Mouse (Mus musculus): ENCODE measurements at regions not wholly inside any gene's neighbourhood (a gene's known extent, or its start where the extent isn't known, plus 50 kb on each side); places are given as distances from the start of the nearest gene placed in this dataset.

DNA sequence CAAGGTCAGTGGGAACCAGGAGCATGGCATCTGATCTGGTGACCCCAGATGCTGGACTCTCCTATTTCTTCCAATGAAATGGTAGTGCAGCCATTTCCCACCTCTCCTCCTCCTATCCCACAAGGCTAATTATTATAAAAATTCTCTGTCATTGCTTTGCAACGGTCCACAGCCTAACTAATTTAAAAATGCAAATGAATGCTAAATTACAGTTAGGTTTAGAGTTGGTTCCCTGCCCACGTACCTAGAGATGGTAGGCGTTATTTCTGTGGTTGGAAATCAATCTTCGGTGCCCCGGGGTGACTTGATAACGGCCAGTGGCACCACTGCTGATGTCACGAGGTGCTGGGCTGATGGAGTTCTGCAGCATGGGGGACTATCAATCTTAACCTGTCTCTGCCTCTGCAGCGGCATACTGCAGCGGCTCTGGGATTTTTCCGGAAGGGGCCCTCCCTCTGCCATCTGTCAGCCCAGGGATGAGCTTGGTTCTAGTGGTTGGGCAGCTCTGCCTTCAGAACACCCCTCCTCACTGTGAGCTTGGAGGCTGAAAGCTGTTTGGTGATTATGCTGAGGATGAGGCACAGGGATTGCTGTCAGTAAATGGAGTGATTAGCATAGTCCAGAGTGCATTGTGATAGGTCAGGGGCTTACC, 66.5 kb downstream of the Nmur2 start:
- peak; percentile 29 to 33 for DNase-seq (ENCODE audit: low spot score in 2 of 2)

DNA sequence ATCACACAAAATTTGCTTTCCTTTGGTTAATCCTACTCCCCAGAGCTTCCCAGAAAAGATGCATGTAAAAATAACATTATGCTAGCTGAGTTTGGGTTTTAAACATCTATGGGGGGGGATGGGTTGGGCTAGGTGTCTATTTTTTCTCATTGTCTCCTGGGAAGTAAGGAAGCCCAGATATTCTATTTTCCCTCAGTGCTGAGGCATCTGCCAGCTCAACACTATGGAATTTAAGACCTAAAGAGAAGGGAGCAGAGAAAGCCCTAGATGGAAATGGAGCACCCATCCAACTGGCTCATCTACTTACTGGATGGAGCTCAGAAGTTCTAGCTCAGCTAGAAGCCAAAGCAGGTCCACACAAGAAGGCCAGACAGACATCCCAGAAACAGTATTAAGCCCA, 74.2 kb downstream of the Nmur2 start:
- DNase-seq (ENCODE audit: low spot score in 2 of 2) = no peak

DNA sequence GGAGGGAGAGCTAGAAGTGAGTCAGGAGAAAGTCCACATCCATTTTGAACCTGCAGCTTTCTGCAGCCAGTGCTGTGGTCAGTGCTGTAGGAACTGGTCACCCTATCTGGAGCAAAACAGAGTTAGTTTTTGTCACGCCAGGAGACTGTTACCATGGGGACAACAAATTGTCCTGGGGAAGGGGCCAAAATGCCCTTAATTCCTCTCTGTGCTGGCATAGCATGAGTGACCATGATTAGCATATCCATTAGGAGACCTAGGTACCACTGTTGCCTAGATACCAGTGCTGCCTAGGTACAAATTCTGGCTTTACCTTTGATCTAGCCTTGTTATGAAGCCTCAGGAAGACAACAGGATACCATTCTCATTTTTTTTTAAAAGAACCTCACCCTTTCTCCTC, 82.4 kb downstream of the Nmur2 start:
- peak; percentile 15 to 58 for DNase-seq (ENCODE audit: low spot score in 2 of 2)

DNA sequence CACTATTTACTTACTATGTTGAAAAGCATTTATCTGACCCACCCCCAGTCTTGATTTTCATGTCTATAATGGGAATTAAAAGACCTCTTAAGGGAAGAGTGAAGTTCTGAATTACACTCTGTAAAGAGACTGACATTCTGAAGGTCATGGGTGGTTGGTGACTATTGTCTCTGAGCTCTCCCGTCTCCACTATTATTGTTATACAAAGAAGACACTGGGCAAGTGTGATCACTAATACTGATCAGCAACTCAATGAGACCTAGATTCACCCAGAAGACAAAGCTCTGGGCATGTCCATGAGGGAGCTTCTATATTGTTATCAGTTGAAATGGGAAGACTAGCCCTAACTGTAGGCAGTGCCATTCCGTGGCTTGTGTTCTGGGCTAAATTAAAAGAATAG, 83.5 kb downstream of the Nmur2 start:
- no peak for DNase-seq (ENCODE audit: low spot score in 2 of 2)

DNA sequence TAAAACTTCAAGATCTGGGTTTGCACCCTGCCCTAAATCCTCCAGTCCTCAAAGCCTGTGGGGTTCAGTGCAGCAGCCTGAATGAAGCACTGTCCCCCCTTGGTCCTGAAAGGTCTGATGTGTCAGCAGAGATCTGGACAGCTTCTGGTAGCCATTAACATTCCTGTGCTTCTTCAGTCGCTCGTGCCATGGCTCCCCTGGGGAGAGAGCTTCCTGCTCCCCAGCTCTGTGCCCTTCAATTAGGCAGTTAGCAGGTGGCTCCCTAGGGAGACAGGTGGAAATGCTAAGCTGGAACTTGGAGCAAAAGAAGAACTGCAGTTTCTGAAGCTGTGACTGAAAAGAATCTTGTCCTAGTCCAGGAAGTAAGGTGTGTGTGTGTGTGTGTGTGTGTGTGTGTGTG, 87.1 kb downstream of the Nmur2 start:
- DNase-seq (ENCODE audit: low spot score in 2 of 2) = no peak

DNA sequence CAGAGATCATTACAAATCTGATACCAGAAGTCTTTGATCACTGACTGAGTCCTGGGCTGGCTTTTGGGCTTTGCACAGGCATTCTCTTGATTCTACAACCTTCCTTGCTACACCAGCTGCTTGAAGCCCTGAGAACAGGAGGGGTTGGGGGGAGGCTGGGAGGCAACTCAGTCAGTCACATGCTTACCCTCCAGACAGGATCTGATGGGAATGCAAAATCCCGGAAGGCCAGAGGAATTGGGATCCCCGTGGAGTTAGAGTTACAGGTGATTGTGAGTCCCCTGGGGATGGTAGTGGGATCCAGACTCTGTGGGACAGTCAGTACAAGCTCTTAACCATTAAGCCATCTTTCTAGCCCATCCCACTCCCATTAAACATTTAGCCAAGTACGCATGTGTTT, 91.2 kb downstream of the Nmur2 start:
- no peak for DNase-seq (ENCODE audit: low spot score in 2 of 2)

DNA sequence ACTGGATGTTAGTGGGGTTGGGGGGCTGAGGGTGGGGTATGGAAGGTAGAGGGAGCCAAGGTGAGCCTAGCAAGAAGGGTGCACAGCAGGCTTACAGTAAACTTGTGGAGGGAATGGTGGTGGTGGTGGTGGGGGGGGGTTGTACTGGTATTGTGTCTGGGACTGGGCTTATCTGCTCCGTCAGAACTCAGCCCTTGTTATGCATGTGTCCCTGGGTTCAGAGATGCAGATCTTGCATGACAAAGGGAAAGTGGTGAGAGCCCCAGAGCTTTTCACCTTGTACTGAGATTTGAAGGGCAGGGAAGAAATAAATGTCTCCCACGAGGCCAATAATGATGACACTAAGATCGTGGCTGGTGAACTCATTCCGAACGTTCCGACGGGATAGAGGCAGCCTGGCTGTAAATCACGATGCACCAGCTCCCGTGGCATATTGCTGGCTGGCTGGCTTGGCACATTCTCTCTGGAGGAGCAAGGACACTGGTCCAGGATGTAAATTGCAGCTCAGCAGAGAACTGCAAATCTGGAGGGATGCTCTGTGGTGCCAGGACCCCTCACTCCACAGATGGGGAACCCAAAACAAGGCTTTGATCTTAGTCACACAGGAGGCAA, 94.1 kb downstream of the Nmur2 start:
- peak in 1 of 2 experiments; percentile 13 for DNase-seq (ENCODE audit: low spot score in 2 of 2)

DNA sequence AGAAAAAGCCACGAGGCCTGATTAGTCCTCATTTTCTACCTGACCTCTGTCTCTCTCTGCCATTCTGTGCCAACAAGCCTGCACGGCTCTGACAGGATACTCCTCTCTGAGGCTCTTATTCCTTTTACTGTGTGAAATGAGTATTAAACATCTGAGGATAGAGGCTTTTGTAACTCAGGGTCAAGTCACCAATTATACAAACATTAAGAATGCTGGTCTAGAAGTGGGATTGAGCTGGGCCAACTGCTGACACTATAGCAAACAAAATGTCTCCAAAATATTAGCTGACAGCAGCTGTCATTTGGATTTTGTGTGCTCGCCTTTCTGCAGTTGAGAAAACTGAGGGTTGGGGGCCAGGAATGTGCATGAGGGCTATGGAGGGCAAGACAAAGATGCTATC, 94.8 kb downstream of the Nmur2 start:
- DNase-seq (ENCODE audit: low spot score in 2 of 2) = no peak

DNA sequence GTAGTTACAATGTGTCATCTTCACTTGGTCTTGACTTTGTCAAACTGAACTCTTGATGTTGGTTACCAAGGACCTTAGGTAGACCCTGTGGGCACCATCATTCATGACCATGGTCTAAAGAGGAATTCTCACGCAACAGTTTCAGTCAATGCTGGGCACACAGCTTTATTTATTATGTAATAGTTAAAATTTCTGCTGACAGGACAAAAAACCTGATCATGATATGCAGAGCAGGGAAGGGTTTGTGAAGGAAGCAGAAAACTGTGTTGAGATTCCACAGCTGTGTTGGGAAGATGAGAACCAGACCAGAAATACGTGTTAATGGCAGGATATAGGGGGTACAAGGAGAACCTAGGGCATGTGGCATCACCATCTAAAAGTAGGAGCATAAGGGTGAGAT, 100.8 kb downstream of the Nmur2 start:
- no peak for DNase-seq (ENCODE audit: low spot score in 2 of 2)

DNA sequence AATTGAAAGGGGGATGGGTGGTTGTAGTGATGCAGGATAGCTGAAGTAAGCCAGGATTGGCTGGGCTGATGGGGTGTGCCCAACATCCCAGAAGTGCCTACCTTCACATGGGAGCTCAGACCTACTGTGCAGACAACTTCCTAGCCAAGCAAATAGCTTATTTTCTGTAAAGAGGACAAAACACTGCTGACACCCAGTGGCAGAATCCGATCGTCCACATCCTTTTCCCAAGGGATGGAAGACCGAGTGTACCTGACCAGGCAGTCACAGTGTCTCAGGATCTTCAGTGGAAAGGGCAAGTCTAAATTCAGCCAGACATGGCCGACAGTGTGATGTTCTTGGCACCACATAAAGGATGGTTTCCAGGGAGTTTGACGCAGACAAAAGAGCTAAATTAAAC, 114.4 kb downstream of the Nmur2 start:
- no peak for DNase-seq (ENCODE audit: low spot score in 2 of 2)

DNA sequence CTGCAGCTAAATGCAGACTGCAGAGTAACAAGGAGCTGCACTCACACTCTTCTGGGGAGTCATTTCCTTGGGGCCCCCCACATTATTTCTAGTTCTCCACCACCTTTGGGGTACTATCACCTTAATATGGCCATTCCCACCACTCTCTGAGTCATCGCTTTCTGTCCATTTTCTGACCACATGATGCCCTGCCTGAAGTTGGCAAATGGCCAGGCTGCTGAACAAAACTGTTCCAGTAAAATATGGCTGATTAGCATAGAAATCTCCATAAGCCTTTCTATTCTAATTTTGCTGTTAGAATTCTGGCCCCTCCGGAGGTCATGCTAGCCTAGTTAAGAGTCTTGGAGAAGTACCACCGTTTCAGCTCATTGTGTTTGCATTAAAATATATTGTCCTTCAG, 121.7 kb downstream of the Nmur2 start:
- DNase-seq (ENCODE audit: low spot score in 2 of 2) = no peak

DNA sequence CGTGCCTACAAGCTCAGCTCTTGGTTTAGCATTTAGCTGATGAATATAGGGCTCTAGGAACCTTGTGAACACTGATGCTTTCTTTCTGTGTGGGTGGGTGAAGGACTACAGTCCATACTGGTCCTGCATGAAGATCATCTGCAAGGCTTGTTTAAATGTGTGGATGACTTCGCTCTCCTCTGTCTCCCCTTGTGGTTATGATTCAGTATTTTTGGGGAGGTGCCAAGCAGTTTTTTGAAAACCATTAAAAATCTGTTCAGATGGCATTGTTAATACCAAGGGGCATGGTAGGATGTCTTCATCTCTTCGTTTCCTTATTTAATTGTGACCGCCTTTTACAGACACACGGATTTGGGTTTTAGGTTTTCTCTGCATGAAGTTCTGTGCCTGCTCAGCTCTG, 122.4 kb downstream of the Nmur2 start:
- no peak for DNase-seq (ENCODE audit: low spot score in 2 of 2)

DNA sequence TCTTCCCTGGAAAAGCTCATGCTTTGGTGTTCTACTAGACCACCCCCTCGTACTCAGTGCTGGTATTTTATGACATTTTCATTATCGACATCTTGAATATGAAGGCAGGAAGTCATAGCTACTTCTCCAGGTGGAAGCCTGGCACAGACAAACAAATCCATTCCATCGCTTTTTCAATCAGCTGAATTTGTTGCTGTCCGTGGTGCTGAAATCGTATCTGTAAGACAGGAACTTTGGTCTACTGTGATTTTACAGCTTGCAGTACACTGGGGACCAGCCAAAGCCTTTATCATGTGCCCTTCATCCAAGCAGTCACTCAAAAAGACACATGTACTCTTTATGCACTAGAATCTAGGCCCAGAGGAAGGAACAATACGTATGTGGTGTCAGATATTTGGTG, 143.3 kb downstream of the Nmur2 start:
- no peak for DNase-seq (ENCODE audit: low spot score in 2 of 2)

DNA sequence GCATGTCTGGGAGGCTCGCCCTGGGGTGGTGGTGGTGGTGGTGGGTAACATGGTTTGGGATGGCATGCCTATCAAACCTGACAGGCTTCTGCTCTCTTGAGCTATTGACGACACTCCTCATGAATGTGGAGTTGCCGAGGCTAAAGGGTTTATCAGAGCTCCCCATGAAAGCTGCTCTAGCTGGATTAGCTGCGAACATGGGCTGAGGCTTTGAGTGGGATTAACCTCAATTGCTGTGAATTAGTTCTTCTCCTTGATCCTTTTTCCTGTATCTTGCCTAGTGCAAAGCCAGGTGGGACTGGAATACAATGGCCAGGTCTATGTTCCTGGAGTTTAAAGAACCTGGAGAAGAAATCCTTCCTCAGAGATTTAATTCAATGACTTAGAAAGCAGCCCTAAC, 150.6 kb downstream of the Nmur2 start:
- DNase-seq (ENCODE audit: low spot score in 2 of 2) = no peak

DNA sequence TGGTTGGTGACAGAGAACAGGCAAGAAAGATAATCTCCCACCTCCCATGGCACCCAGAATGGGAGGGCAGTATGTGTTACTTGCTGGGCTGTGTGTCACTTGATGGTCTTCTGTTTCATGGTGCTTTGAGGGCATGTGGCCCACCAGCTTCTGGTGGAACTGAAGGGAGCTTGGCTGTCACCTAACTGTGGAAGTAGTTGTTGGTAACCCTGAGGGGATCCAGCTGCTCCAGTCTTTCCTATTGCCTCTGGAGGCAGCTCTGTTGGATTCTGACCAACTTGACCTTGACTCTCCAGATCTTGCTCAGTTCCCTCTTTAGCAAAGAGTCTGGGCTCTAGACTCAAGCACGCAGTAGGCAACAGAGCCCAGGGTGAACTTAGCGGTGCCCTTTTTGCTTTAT, 162.2 kb downstream of the Nmur2 start:
- no peak for DNase-seq (ENCODE audit: low spot score in 2 of 2)

DNA sequence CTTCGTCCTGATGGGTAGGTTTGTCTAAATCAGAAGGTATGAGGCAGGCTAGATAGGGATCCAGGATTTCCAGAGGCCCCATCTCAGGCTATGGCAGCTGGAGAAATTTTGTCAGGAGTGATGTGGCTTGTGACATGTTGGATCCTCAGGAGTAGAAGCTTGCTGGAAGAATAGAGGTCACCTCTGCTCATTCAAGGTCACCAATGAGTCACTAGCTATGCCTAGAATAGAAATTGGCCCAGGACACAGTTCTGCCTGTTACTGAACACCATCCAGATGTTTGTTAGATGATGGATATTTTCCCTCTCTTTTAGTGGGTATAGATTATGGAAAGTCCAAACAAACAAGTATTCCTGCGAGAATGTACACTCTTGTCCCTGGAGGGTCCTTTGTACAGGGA, 173.7 kb downstream of the Nmur2 start:
- DNase-seq (ENCODE audit: low spot score in 2 of 2) = no peak

DNA sequence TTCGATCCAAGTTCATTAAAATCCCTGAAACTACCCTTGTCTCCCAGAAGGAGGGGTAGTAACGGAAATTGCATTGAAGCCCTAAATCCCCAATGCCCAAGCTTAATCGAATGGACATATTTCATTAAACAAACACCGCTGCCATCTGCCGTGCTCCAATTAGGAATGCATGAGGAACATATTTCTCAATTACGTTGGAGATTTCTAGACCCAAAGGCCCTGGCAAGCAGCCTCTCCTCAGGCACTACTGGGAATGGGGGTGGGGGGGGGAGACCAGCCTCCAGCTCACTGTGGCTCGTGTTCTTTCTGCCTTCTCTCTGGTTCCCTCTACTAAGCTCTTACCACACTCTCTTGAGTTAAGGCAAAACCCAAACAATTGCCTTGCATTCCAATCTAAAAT, 181.6 kb downstream of the Nmur2 start:
- no peak for DNase-seq (ENCODE audit: low spot score in 2 of 2)

DNA sequence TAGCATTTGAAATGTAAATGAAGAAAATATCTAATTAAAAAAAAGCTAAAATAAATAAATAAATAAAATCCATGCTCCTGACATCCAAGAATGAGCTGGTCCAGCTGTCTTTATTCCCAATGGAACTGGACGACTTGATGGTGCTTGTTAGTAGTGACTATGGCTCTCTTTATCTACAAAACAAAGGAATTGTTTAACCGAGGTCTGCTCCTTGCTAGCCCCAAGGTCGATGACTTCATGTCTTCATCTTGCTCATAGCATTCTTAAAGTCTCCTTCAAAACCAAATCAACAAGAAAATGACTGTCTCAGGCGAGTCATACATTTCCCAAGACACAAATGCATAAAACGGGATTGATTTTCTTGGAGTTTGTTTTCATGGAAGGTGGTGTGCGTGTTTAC, 212.5 kb upstream of the Glra1 start:
- no peak for DNase-seq (ENCODE audit: low spot score in 2 of 2)

DNA sequence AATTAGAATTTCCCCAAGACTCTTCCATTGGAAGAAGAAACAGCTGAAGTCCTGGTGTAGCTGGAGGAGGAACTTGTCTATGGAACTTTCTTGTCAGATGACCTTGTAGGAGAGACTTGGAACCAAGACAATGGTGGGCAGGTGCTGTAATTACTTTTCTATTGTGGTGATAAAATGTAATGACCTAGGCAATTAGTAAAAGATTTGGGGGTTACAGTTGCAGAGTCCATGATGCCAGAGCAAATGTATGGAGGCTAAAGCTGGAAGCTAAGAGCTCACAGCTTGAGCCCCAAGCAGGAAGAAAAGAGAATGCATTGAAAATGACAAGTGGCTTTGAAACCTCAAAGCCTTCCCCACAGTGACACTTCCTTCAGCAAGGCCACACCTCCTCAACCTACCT, 208.6 kb upstream of the Glra1 start:
- no peak for DNase-seq (ENCODE audit: low spot score in 2 of 2)

DNA sequence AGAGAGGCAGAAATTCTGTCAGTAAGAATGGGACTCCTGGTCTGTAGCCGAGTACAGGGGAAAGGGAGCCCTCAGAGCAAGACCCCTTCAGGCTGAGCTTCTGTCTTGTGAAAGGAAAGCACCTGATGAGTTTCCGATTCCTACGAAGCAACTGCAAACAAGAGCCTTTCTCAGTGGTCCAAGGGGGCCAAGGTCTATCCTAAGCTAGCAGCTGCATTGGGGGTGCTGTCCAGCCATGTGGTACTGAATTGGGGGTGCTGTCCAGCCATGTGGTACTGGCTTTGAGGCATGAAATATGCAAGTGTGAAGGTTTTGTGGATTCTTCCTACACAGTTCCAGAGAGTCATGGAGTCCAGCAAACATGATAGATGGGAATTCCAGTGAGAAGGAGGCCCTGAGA, 202.7 kb upstream of the Glra1 start:
- no peak for DNase-seq (ENCODE audit: low spot score in 2 of 2)

DNA sequence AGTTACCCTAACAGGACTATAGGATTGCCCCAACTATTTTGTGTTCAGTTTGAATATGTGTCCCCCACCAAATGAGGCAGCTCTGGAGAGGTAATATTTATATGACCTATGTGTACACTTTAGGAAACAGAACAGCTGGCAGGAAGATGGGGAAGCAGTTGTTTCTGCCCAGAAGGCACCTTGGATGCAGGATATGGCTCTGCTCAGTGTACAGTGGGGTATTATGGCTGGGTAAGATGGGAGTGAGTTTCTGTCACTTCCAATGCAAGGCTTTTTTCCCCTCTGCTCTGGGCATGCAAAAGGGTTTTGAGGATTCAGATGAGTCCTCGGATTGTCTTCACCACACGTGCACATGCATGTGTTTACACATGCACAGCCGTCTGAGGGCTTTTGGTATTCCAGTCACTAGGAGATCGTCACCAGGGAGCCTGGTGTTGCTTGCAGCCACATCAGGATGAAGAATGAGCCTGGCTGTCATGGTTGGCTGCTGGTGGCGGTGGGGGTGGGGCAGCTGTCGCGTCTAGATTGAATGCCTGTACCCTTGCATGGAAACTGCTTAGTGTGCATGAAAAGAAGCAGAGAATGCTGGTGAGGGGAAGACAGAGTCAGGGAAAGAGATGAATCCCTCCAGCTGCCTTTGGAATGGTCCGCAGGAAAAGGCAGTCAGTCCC, 183.3 kb upstream of the Glra1 start:
- peak; percentile 16 to 37 for DNase-seq (ENCODE audit: low spot score in 2 of 2)

DNA sequence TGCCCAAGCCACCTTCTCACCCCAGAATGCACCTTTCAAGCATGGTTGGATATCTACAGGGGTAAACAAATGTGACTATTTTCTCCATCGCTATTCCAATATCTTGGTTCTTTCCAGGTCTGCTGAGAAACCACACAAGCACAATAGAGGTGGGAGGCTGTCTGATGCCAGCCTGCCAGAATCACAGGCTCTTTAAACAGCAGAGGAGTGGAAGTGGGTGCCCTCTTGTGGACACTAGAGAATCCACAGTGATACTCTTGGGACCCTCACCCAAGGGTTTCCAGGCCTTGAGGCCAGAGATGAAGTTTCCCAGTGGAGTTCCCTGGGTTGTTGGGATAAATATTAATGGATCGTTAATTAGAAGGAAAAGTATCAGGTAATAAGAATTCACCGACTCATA, 181.6 kb upstream of the Glra1 start:
- peak; percentile 11 to 29 for DNase-seq (ENCODE audit: low spot score in 2 of 2)

DNA sequence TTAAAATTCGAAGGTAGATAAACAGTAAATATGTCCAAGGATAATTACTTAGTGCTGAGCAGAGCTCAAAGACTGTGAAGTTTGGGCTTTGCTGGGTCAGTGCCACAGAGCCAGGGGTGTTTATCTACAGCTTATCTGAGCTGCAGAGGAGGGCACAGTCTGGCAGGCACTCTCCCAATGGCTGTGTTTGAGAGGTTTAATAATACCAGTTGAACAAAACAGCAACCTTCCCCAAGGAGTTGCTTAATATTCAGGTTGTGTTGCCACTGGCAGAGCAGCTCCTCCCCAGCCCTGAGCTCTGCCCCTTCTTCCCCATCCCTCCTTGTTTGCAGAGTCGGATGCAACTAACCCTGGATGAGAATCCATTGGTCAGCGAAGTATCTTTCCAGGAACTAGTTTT, 173.0 kb upstream of the Glra1 start:
- DNase-seq (ENCODE audit: low spot score in 2 of 2) = no peak

All from layer of hippocampus, postnatal 14 days (tissue).